Mouse (Mus musculus): ENCODE results near the gene Zfp553. TPM values are rescaled to one million over a fixed set of nuclear protein-coding genes. Genes with fewer than 3 reads are reported as not detected.
A peak's percentile ranks its signal among the peaks of the same experiment; 100 is the strongest.

Gene Zfp553
- polyA plus RNA-seq, 1 experiment from 2014 or later: 42.5 TPM

- H3K27me3 ChIP-seq: no peaks in the 10 kb centered on the region
- H3K4me3 ChIP-seq (replicated peaks): peak within 1 kb of the TSS; percentile 89
- H3K27ac ChIP-seq (replicated peaks): peak within 1 kb of the TSS; percentile 92
- peak; percentile 95 for ATAC-seq (ENCODE audit: insufficient number of reproducible peaks, low FRiP score, low TSS enrichment, low read depth)
- H3K9ac ChIP-seq: peak within 1 kb of the TSS; percentile 70
- peaks cover 27% of the 10 kb centered on the region for H3K4me1 ChIP-seq
- H3K9me3 ChIP-seq (replicated peaks): no peaks in the 10 kb centered on the region
- H3K36me3 ChIP-seq: peaks cover 82% of the 10 kb centered on the region
- WGBS: under 1% methylated on average over 51 of the region's 51 CpGs
- H3K4me2 ChIP-seq (replicated peaks): peak within 1 kb of the TSS; percentile 73
These were observed 37.1 kb upstream of the Zfp553 start, which contains the start of gene Cd2bp2 for GRCm38 (mm10) chr7:127195544-127196295. Gene Cd2bp2, minus strand, starts transcription at chr7:127196050.

DNA sequence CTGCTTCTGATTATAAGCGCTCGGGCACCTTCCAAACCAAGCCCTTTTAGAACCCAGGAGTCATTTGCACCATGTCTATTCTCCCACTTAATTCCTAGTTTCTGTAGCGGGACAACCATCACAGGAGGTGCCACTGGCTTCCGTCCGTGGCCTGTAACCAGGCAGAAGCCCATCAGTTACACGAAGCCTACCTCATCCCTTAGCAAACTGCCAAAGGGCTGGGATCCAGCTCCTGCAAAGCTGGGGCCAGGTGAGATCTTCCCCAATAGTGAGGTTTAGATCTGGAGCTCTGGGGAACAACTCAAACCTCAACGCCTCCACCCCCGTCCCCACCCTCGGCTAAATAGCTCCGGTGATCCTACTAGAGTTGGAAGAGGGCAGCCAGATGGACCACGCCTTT is 36.4 kb upstream of the Zfp553 start:
- 50% methylated on average over 11 of the region's 11 CpGs for WGBS
- no peak for ATAC-seq (ENCODE audit: insufficient number of reproducible peaks, low FRiP score, low TSS enrichment, low read depth)
- H3K9ac ChIP-seq: peak overlapping the region; percentile 60
- peak overlapping the region; percentile 89 for H3K4me3 ChIP-seq (replicated peaks)
- H3K27me3 ChIP-seq: no peaks in the 10 kb centered on the region
- peak overlapping the region; percentile 92 for H3K27ac ChIP-seq (replicated peaks)
- H3K4me2 ChIP-seq (replicated peaks): peak overlapping the region; percentile 73
- H3K4me1 ChIP-seq: peaks cover 27% of the 10 kb centered on the region
- no peaks in the 10 kb centered on the region for H3K9me3 ChIP-seq (replicated peaks)
- peaks cover 82% of the 10 kb centered on the region for H3K36me3 ChIP-seq

DNA sequence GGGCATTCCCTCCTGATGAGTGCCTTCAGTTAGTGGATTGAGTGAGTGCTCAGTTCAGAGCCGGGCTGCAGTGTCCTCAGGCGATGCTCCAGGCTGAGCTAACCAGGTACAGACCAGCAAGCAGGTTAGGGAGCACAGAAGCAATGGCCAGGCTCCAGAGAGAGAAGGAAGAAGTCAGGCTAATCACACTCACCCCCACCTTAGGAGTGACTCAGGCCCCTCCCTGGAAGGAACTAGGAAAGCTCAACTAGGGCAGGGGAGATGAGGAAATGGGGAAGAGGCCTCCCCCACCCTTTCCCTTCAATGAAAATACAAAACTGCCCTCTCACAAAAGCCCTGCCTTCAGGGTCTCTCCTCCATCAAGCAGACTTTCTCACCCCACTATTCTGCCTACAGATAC is 26.3 kb upstream of the Zfp553 start:
- Histone ChIP-seq H3K4me2 (replicated peaks) (peak overlapping the region; percentile 88), H3K27ac (replicated peaks) (0 out of 2 replicates have a peak overlapping the region, but pooled peaks have one; percentile 8)
- no peak for ATAC-seq (ENCODE audit: insufficient number of reproducible peaks, low FRiP score, low TSS enrichment, low read depth)

GRCm38 (mm10) chr7:127207374-127208294 is 25.2 kb upstream of the Zfp553 start:
- peak overlapping the region; percentile 97 for H3K9ac ChIP-seq
- ATAC-seq (ENCODE audit: insufficient number of reproducible peaks, low FRiP score, low TSS enrichment, low read depth): no peak
- under 1% methylated on average over 52 of the region's 53 CpGs for WGBS

More for the DNA sequence above, 26.3 kb upstream of the Zfp553 start:
- peak overlapping the region; percentile 92 for H3K4me3 ChIP-seq (replicated peaks)
- peaks cover 25% of the 10 kb centered on the region for H3K4me1 ChIP-seq
- H3K36me3 ChIP-seq: peaks cover 35% of the 10 kb centered on the region
- 37% methylated on average over 2 of the region's 2 CpGs for WGBS
- no peaks in the 10 kb centered on the region for H3K9me3 ChIP-seq (replicated peaks)
- H3K9ac ChIP-seq: peak overlapping the region; percentile 97; the same call in 1 of the 2 replicates
- no peaks in the 10 kb centered on the region for H3K27me3 ChIP-seq

DNA sequence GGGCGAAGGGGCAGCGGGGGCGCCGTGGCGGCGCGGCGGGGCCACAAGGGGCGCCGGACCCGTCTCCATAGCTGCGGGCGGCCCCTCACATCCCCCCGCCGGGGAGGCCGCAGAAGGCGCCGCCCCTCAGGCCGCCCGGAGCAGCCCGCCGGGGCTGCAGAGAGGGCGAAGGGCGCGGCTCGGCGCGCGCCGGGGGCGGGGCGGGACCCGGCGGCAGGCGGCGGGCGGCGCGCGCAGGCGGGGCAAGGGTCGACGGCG is 24.6 kb upstream of the Zfp553 start, which contains the start of gene Tbc1d10b:
Gene Tbc1d10b, minus strand, starts transcription at position 174 of the 258 bp plus-strand sequence.
- Histone ChIP-seq H3K36me3 (peaks cover 19% of the 10 kb centered on the region), H3K4me1 (peaks cover 25% of the 10 kb centered on the region), H3K4me3 (replicated peaks) (peak within 1 kb of the TSS; percentile 92), H3K9me3 (replicated peaks) (no peaks in the 10 kb centered on the region), H3K4me2 (replicated peaks) (peak within 1 kb of the TSS; percentile 88), H3K27ac (replicated peaks) (peak within 1 kb of the TSS; percentile 91), H3K27me3 (no peaks in the 10 kb centered on the region), H3K9ac (peak within 1 kb of the TSS; percentile 97)
- no peak; the same call in 1 of the 2 replicates for ATAC-seq (ENCODE audit: insufficient number of reproducible peaks, low FRiP score, low TSS enrichment, low read depth)
- under 1% methylated on average over 25 of the region's 44 CpGs for WGBS

More at GRCm38 (mm10) chr7:127207374-127208294, 25.2 kb upstream of the Zfp553 start:
- no peaks in the 10 kb centered on the region for H3K27me3 ChIP-seq
- peak overlapping the region; percentile 88 for H3K4me2 ChIP-seq (replicated peaks)
- H3K4me3 ChIP-seq (replicated peaks): peak overlapping the region; percentile 92
- H3K9me3 ChIP-seq (replicated peaks): no peaks in the 10 kb centered on the region
- peaks cover 25% of the 10 kb centered on the region for H3K36me3 ChIP-seq
- H3K27ac ChIP-seq (replicated peaks): peak overlapping the region; percentile 90
- H3K4me1 ChIP-seq: peaks cover 25% of the 10 kb centered on the region

GRCm38 (mm10) chr7:127208553-127209438 is 24.1 kb upstream of the Zfp553 start, which contains the start of gene Mylpf:
Gene Mylpf, plus strand, starts transcription at chr7:127208890.
- Histone ChIP-seq H3K27ac (replicated peaks) (peak within 1 kb of the TSS; percentile 91), H3K9me3 (replicated peaks) (no peaks in the 10 kb centered on the region), H3K4me2 (replicated peaks) (peak within 1 kb of the TSS; percentile 88), H3K4me3 (replicated peaks) (peak within 1 kb of the TSS; percentile 92), H3K9ac (peak within 1 kb of the TSS; percentile 97), H3K36me3 (peaks cover 14% of the 10 kb centered on the region), H3K4me1 (peaks cover 27% of the 10 kb centered on the region), H3K27me3 (no peaks in the 10 kb centered on the region)
- under 1% methylated on average over 35 of the region's 44 CpGs for WGBS
- peak; percentile 94 for ATAC-seq (ENCODE audit: insufficient number of reproducible peaks, low FRiP score, low TSS enrichment, low read depth)

DNA sequence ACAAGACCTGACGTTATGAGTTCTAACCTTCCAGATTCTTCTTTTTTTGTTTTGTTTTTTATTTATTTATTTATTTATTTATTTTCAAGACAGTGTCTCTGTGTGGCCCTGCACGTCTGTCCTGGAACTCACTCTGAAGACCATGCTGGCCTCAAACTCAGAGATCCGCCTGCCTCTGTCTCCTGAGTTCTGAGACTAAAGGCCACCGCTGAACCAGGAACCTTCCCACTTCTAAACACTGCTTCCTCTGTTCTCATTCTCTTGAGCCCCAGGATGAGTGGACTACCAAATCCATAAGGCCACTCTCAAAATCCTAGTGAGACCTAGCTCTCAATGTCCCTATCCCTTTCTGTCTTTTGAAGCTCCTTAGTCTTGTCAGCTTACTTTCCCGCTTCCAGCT is 23.0 kb upstream of the Zfp553 start:
- 78% methylated on average over 5 of the region's 5 CpGs for WGBS

DNA sequence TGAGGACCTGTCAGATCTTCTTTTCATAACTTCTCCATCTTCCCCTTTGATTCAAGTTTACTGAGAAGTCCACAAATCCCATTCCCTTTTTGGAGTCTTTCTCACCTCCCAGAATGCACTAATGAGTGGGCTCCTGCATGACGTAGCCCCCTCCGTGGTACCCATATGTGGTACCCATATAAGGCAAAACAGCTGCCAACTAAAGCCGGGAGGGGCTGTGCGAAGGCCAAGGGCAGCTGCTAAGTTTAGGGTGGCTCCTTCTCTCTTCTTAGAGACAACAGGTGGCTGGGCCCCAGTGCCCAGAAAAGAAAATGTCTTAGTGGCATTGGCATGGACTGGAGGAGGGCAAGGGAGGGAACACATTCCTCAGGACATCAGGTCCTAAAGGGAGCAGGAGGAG is 22.6 kb upstream of the Zfp553 start:
- Histone ChIP-seq H3K4me2 (replicated peaks) (no peak overlapping the region), H3K4me1 (peaks cover 36% of the 10 kb centered on the region), H3K9me3 (replicated peaks) (no peaks in the 10 kb centered on the region), H3K9ac (no peak overlapping the region), H3K27me3 (no peaks in the 10 kb centered on the region), H3K27ac (replicated peaks) (peak overlapping the region; percentile 91; the same call in 1 of the 2 replicates), H3K36me3 (peaks cover 2% of the 10 kb centered on the region; the same call in 1 of the 2 replicates), H3K4me3 (replicated peaks) (no peak overlapping the region)
- 77% methylated on average over 4 of the region's 4 CpGs for WGBS
- no peak for ATAC-seq (ENCODE audit: insufficient number of reproducible peaks, low FRiP score, low TSS enrichment, low read depth)

More for the DNA sequence above, 23.0 kb upstream of the Zfp553 start:
- H3K27me3 ChIP-seq: no peaks in the 10 kb centered on the region
- peak overlapping the region; percentile 91 for H3K27ac ChIP-seq (replicated peaks)
- no peak overlapping the region for H3K9ac ChIP-seq
- peaks cover 36% of the 10 kb centered on the region for H3K4me1 ChIP-seq
- H3K36me3 ChIP-seq: peaks cover 6% of the 10 kb centered on the region; the same call in 1 of the 2 replicates
- H3K4me2 ChIP-seq (replicated peaks): peak overlapping the region; percentile 76
- no peaks in the 10 kb centered on the region for H3K9me3 ChIP-seq (replicated peaks)
- H3K4me3 ChIP-seq (replicated peaks): peak overlapping the region; percentile 92; the same call in 1 of the 2 replicates
- ATAC-seq (ENCODE audit: insufficient number of reproducible peaks, low FRiP score, low TSS enrichment, low read depth): no peak

GRCm38 (mm10) chr7:127211014-127211745 is 21.7 kb upstream of the Zfp553 start:
- Histone ChIP-seq H3K9me3 (replicated peaks) (no peaks in the 10 kb centered on the region), H3K4me1 (peaks cover 35% of the 10 kb centered on the region), H3K9ac (no peak overlapping the region), H3K36me3 (no peaks in the 10 kb centered on the region), H3K27ac (replicated peaks) (peak overlapping the region; percentile 58; the same call in 1 of the 2 replicates), H3K4me3 (replicated peaks) (no peak overlapping the region), H3K27me3 (no peaks in the 10 kb centered on the region), H3K4me2 (replicated peaks) (no peak overlapping the region)
- no peak for ATAC-seq (ENCODE audit: insufficient number of reproducible peaks, low FRiP score, low TSS enrichment, low read depth)
- 59% methylated on average over 5 of the region's 5 CpGs for whole genome bisulfite sequencing
